11 mouse cellular contexts compared by ENCODE assay signal in the genomic region with DNA sequence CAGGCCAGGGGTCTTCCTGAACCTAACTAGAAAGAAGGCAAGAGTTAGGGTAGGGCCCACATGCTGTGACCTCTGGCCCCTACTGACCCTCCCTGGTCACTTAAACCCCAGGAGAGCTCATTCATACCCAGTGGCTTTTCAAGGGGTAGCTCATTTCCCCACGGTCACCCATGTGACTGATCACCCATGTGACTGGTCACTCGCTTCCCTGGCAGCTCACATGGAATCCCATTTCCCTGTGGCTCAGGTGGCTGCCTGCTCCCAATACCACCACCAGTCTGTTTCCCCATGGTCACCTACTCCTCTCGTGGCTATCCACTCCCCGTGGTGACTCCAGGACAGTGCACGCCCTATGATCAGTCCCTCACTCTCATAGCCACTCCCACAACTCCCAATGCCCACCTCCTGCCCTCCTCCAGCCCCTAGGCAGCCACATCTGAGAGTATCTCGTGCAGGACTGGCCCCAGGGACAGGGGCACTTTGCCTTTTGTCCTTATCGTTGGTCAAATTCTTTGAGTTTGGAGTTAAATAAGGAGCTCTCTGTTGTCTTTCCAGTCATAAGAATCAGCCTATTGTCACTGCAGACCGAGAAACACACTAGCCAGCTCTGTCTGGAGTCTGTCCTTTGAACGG. TPM values are rescaled to one million over a fixed set of nuclear protein-coding genes. Genes with fewer than 3 reads are reported as not detected.
DNase-seq lines count a peak whose midpoint lies in the region; ATAC-seq and TF ChIP-seq lines count a peak whose summit lies in the region.
"Had no signal": no experiment of that assay in that cellular context is flagged by ENCODE, and none has a peak within 500 bp of the region (broad histone marks: within the 10 kb centered on the region; RNA-seq: fewer than 3 reads in every experiment).

No protein-coding gene starts in this region.

- H3K4me3 ChIP-seq in intestine, embryonic 15.5 days (replicated peaks): no peak overlapping the region
- H3K4me3 ChIP-seq in intestine, postnatal 0 days (ENCODE audit: low read depth, low read length): no peak overlapping the region
- peak overlapping the region; percentile 22; the same call in 1 of the 2 replicates for H3K4me3 ChIP-seq in G1E (ENCODE audit: low read depth, low read length)
- no peak overlapping the region for H3K4me3 ChIP-seq in embryonic facial prominence, embryonic 13.5 days
- H3K4me3 ChIP-seq in limb, embryonic 10.5 days: no peak overlapping the region

- no peak overlapping the region for H3K9ac ChIP-seq in intestine, embryonic 15.5 days
- no peak overlapping the region for H3K9ac ChIP-seq in intestine, postnatal 0 days (ENCODE audit: low read depth, low read length)
- H3K9ac ChIP-seq in embryonic facial prominence, embryonic 13.5 days: no peak overlapping the region

- TF ChIP-seq CTCF in intestine, postnatal 0 days (IDR thresholded peaks at IDR 0.05; ENCODE audit: low read depth): no peak
- TF ChIP-seq CTCF in G1E (IDR thresholded peaks at IDR 0.05; ENCODE audit: low read depth, low read length): no peak

- H3K4me2 ChIP-seq in intestine, embryonic 15.5 days (replicated peaks): no peak overlapping the region
- H3K4me2 ChIP-seq in intestine, postnatal 0 days (replicated peaks; ENCODE audit: low read depth): no peak overlapping the region
- no peak overlapping the region for H3K4me2 ChIP-seq in embryonic facial prominence, embryonic 13.5 days

- H3K36me3 ChIP-seq in intestine, embryonic 15.5 days: no peaks in the 10 kb centered on the region
- H3K36me3 ChIP-seq in intestine, postnatal 0 days (ENCODE audit: control insufficient read depth, insufficient read depth): no peaks in the 10 kb centered on the region
- H3K36me3 ChIP-seq in G1E (replicated peaks): no peaks in the 10 kb centered on the region
- no peaks in the 10 kb centered on the region; the same call in 1 of the 2 replicates for H3K36me3 ChIP-seq in embryonic facial prominence, embryonic 13.5 days
- no peaks in the 10 kb centered on the region for H3K36me3 ChIP-seq in limb, embryonic 10.5 days

- peaks cover 93% of the 10 kb centered on the region for H3K4me1 ChIP-seq in intestine, embryonic 15.5 days (replicated peaks)
- H3K4me1 ChIP-seq in intestine, postnatal 0 days (replicated peaks; ENCODE audit: control insufficient read depth, insufficient read depth, low read length): peaks cover 12% of the 10 kb centered on the region
- no peaks in the 10 kb centered on the region for H3K4me1 ChIP-seq in G1E (ENCODE audit: insufficient read depth, low read depth, low read length)
- H3K4me1 ChIP-seq in embryonic facial prominence, embryonic 13.5 days: peaks cover 100% of the 10 kb centered on the region
- peaks cover 92% of the 10 kb centered on the region for H3K4me1 ChIP-seq in limb, embryonic 10.5 days

- ATAC-seq in intestine, embryonic 15.5 days: no peak
- ATAC-seq in intestine, postnatal 0 days: no peak
- no peak for ATAC-seq in G1E (ENCODE audit: extremely low read depth, insufficient number of reproducible peaks, low FRiP score, poor library complexity, severe bottlenecking)
- no peak for ATAC-seq in embryonic facial prominence, embryonic 13.5 days (ENCODE audit: insufficient number of reproducible peaks, insufficient read depth, low FRiP score, low TSS enrichment, low read depth)
- no peak for ATAC-seq in frontal cortex, adult (ENCODE audit: low TSS enrichment)

- H3K27me3 ChIP-seq in intestine, embryonic 15.5 days (replicated peaks): no peaks in the 10 kb centered on the region
- no peaks in the 10 kb centered on the region for H3K27me3 ChIP-seq in intestine, postnatal 0 days (replicated peaks; ENCODE audit: control insufficient read depth, insufficient read depth, low read length)
- no peaks in the 10 kb centered on the region for H3K27me3 ChIP-seq in G1E (ENCODE audit: insufficient read depth, low read length)
- H3K27me3 ChIP-seq in embryonic facial prominence, embryonic 13.5 days: no peaks in the 10 kb centered on the region
- 0 out of 2 replicates have a peak, but pooled peaks cover 6% of the 10 kb centered on the region for H3K27me3 ChIP-seq in limb, embryonic 10.5 days (ENCODE audit: low read depth, poor library complexity, severe bottlenecking)

- no peaks in the 10 kb centered on the region for H3K9me3 ChIP-seq in intestine, embryonic 15.5 days
- H3K9me3 ChIP-seq in intestine, postnatal 0 days (ENCODE audit: control insufficient read depth): no peaks in the 10 kb centered on the region
- H3K9me3 ChIP-seq in G1E (replicated peaks): peaks cover 96% of the 10 kb centered on the region
- no peaks in the 10 kb centered on the region for H3K9me3 ChIP-seq in embryonic facial prominence, embryonic 13.5 days
- no peaks in the 10 kb centered on the region for H3K9me3 ChIP-seq in limb, embryonic 10.5 days (replicated peaks)

- WGBS in intestine, embryonic 15.5 days: 48% methylated on average over 9 of the region's 9 CpGs
- WGBS in intestine, postnatal 0 days: 36% methylated on average over 9 of the region's 9 CpGs
- 28% methylated on average over 9 of the region's 9 CpGs for WGBS in embryonic facial prominence, embryonic 13.5 days
- 53% methylated on average over 9 of the region's 9 CpGs for WGBS in limb, embryonic 10.5 days

- 0 out of 2 replicates have a peak overlapping the region, but pooled peaks have one; percentile 27 for H3K27ac ChIP-seq in intestine, embryonic 15.5 days
- H3K27ac ChIP-seq in intestine, postnatal 0 days (ENCODE audit: low read depth, low read length): no peak overlapping the region
- H3K27ac ChIP-seq in embryonic facial prominence, embryonic 13.5 days: peak overlapping the region; percentile 45; the same call in 1 of the 2 replicates
- H3K27ac ChIP-seq in limb, embryonic 10.5 days: 0 out of 2 replicates have a peak overlapping the region, but pooled peaks have one; percentile 3

- DNase-seq in G1E (ENCODE audit: low spot score): no peak
- no peak for DNase-seq in limb, embryonic 10.5 days (ENCODE audit: low spot score)
- no peak for DNase-seq in thymus, postnatal 14 days
- no peak for DNase-seq in layer of hippocampus, postnatal 14 days (ENCODE audit: low spot score in 2 of 2)
- DNase-seq: lung, postnatal 36 days had no signal

RNA-seq across cellular contexts. Expression of a gene that starts 17.8 kb away (rescaled TPM):
- polyA plus RNA-seq in intestine, embryonic 15.5 days (2015; fragmentation: Nextera tagmentation; extraction: Ambion mirVana): 5.6 and 5.9 TPM in 2 replicates
- 5.9 and 6.4 TPM in 2 replicates for polyA plus RNA-seq in intestine, postnatal 0 days (2015; fragmentation: Nextera tagmentation; extraction: Ambion mirVana)
- total RNA-seq in G1E (2014; fragmentation: Nextera tagmentation) (not detected in 2 replicates), G1E (2017) (0.05 TPM in 1 of 2 replicates, not detected in the other)
- not detected in 2 replicates for polyA plus RNA-seq in G1E (2012)
- 6.3 and 7.3 TPM in 2 replicates for polyA plus RNA-seq in embryonic facial prominence, embryonic 13.5 days (2015; fragmentation: Nextera tagmentation; extraction: Ambion mirVana)
- polyA plus RNA-seq in limb, embryonic 10.5 days (2016; fragmentation: Nextera tagmentation; extraction: Ambion mirVana): 1.1 and 2.0 TPM in 2 replicates
- total RNA-seq in layer of hippocampus, postnatal 14 days (2021): 10 to 100 TPM; 28.6 to 35.0 TPM

RNA-seq across cellular contexts. Expression of a gene that starts 39.9 kb away (rescaled TPM):
- polyA plus RNA-seq in intestine, embryonic 15.5 days (2015; fragmentation: Nextera tagmentation; extraction: Ambion mirVana): 0.55 and 0.95 TPM in 2 replicates
- polyA plus RNA-seq in intestine, postnatal 0 days (2015; fragmentation: Nextera tagmentation; extraction: Ambion mirVana): 13.9 and 14.0 TPM in 2 replicates
- total RNA-seq in G1E (2014; fragmentation: Nextera tagmentation): not detected in 2 replicates
- total RNA-seq in G1E (2017): 0.11 TPM in 1 of 2 replicates, not detected in the other
- not detected in 2 replicates for polyA plus RNA-seq in G1E (2012)
- polyA plus RNA-seq in embryonic facial prominence, embryonic 13.5 days (2015; fragmentation: Nextera tagmentation; extraction: Ambion mirVana): 0.13 TPM in 1 of 2 replicates, not detected in the other
- polyA plus RNA-seq in limb, embryonic 10.5 days (2016; fragmentation: Nextera tagmentation; extraction: Ambion mirVana): not detected in 2 replicates
- total RNA-seq in layer of hippocampus, postnatal 14 days (2021): not detected
- polyA plus RNA-seq: embryonic facial prominence, embryonic 11.5 days; limb, embryonic 11.5 days had no signal
